Mouse (Mus musculus): ENCODE data around the gene Dctd. TPM values are rescaled to one million over a fixed set of nuclear protein-coding genes. Genes with fewer than 3 reads are reported as not detected.
"Not testable (repeated sequence)": the region's sequence is repeated elsewhere in the genome, so short reads cannot be mapped to it uniquely, and the experiment has no call there.

Dctd gene
- polyA plus RNA-seq, 1 experiment from 2014 or later = 28.2 TPM

DNA sequence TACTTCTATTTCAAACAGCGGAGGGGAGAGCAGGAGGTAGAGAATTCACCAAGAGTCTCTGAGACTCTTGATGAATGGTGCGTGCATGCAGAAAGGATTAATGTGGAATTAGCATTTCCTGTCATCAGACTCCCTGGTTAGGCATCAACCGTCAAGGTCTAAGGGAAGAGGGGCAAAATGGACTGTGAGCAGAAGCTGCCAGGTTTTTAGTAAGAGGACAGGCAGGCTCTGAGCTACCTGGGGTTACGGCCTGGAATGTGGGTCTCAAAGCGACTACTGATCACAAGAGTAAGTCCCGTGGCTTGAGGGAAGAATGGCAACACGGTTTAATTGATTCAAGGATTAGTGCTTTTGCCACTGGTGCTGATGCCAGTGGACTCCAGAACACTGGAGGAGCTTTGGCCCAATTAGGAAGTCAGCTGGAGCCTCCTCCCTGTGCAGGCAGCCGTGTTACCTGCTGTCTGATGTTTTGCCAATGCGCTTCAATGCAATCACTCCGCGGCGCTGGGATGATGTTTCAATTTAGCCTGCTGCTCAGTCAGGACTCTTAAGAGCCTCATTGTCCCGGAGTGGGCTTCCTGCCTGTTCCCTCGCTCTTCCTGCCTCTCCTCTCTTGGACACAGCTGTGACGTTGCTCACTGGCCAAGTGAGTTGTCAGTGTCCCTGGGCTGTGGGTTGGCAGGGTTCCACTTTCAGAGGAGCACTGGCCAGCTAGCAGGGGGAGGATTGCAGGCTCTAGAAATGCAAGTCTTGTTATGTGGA is 54.6 kb downstream of the Dctd start:
- Histone ChIP-seq H3K36me3 (ENCODE audit: control insufficient read depth, insufficient read depth, low read length) (no peaks in the 10 kb centered on the region), H3K4me3 (ENCODE audit: low read depth, low read length) (no peak overlapping the region; the same call in 1 of the 2 replicates), H3K9ac (ENCODE audit: low read depth, low read length) (no peak overlapping the region), H3K4me2 (ENCODE audit: low read depth, low read length) (peak overlapping the region; percentile 36), H3K27ac (replicated peaks; ENCODE audit: low read depth, low read length) (no peak overlapping the region), H3K4me1 (ENCODE audit: control insufficient read depth, insufficient read depth, low read length) (peaks cover 21% of the 10 kb centered on the region), H3K27me3 (replicated peaks; ENCODE audit: control insufficient read depth, insufficient read depth, low read length) (no peaks in the 10 kb centered on the region), H3K9me3 (ENCODE audit: control insufficient read depth, low read length) (peaks cover 17% of the 10 kb centered on the region; the same call in 1 of the 2 replicates)
- DNase-seq (ENCODE audit: low spot score) (peak; percentile 89), ATAC-seq (ENCODE audit: low read depth) (peak; percentile 78)
- WGBS = 16% methylated on average over 15 of the region's 15 CpGs

DNA sequence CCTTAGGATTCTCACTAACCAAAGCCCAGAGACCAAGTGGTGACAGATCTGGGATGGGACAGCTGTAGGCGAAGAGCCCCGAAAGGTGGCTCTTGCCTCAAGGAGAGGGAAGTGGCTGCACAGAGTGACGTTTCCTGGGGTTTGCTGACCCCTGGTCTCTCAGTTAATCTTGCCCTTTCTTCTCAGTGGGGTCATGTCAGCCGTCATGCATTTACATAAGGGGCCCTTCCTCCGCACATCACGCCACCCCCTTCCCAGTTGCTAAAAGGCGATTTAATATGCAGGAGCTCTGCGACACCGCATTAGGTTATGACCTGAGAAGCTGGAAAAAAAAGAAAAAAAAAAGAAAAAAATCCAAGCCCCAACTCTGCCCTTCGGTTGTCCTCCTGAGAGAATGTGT is 58.8 kb downstream of the Dctd start:
- Histone ChIP-seq H3K9ac (ENCODE audit: low read depth, low read length) (no peak overlapping the region), H3K36me3 (ENCODE audit: control insufficient read depth, insufficient read depth, low read length) (no peaks in the 10 kb centered on the region), H3K27me3 (replicated peaks; ENCODE audit: control insufficient read depth, insufficient read depth, low read length) (no peaks in the 10 kb centered on the region), H3K4me2 (ENCODE audit: low read depth, low read length) (no peak overlapping the region), H3K4me1 (ENCODE audit: control insufficient read depth, insufficient read depth, low read length) (peaks cover 15% of the 10 kb centered on the region), H3K9me3 (ENCODE audit: control insufficient read depth, low read length) (0 out of 2 replicates have a peak, but pooled peaks cover 4% of the 10 kb centered on the region), H3K4me3 (ENCODE audit: low read depth, low read length) (no peak overlapping the region), H3K27ac (replicated peaks; ENCODE audit: low read depth, low read length) (no peak overlapping the region)
- DNase-seq (ENCODE audit: low spot score) = no peak
- ATAC-seq (ENCODE audit: low read depth) = no peak
- 48% methylated on average over 10 of the region's 10 CpGs for WGBS

DNA sequence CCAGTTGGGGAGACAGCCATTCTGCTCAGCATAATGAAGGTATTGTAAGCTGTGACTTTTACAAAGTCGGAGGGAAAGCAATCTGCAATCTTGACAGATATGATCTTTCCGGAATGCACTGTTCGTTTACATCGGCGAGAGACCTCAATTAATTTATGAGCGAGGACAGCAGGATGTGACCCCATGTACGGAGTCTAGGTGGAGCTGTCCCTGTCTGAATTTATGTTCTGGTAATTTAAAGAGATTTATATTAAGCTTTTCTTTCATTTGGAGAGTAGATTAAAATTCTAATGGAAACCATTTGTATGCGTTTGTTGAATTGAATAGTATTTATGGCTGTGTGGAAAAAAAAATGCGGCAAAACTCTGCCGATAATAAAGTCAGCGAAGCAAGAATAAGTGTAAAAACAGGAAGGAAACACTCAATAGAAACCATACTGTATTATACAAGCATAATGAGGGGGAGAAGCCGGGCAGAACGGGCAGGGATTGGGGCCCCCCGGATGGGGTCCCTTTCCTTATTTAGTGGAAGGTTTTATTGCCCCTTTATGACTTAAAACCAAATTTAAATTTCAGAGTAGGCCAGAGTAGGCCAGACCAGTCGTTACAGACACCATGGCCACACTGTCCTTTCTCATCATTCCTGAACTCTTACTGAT is 59.8 kb downstream of the Dctd start:
- Histone ChIP-seq H3K27me3 (replicated peaks; ENCODE audit: control insufficient read depth, insufficient read depth, low read length) (no peaks in the 10 kb centered on the region), H3K4me3 (ENCODE audit: low read depth, low read length) (no peak overlapping the region), H3K4me1 (ENCODE audit: control insufficient read depth, insufficient read depth, low read length) (peaks cover 5% of the 10 kb centered on the region), H3K4me2 (ENCODE audit: low read depth, low read length) (no peak overlapping the region), H3K27ac (replicated peaks; ENCODE audit: low read depth, low read length) (no peak overlapping the region), H3K9me3 (ENCODE audit: control insufficient read depth, low read length) (0 out of 2 replicates have a peak, but pooled peaks cover 4% of the 10 kb centered on the region), H3K9ac (ENCODE audit: low read depth, low read length) (no peak overlapping the region), H3K36me3 (ENCODE audit: control insufficient read depth, insufficient read depth, low read length) (no peaks in the 10 kb centered on the region)
- WGBS = 52% methylated on average over 15 of the region's 15 CpGs
- DNase-seq (ENCODE audit: low spot score) (no peak), ATAC-seq (ENCODE audit: low read depth) (no peak)

DNA sequence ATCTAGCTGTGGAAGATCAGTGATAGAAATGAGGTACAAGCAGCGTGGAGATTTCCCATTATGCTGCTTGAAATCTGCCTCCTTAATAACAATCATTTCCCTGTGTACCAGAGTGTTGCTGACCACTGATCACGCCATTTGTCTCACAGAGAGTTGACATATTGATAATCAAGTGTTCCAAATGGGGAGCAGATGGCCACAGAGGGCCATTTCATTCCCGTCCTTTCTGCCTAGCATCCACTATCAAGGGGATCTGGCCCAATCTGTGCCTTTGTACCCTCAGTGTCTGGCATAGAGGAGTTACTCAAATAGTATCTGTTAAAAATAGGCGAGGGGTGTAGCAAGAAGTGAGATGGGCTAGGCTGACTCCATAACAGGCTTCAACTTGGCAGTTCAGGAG is 78.5 kb downstream of the Dctd start:
- H3K9ac ChIP-seq (ENCODE audit: low read depth, low read length) = no peak overlapping the region
- H3K4me2 ChIP-seq (ENCODE audit: low read depth, low read length) = no peak overlapping the region
- no peak overlapping the region for H3K27ac ChIP-seq (replicated peaks; ENCODE audit: low read depth, low read length)
- WGBS = 83% methylated on average over 4 of the region's 4 CpGs
- DNase-seq (ENCODE audit: low spot score) (no peak), ATAC-seq (ENCODE audit: low read depth) (no peak)
- H3K27me3 ChIP-seq (replicated peaks; ENCODE audit: control insufficient read depth, insufficient read depth, low read length) = no peaks in the 10 kb centered on the region
- no peaks in the 10 kb centered on the region for H3K4me1 ChIP-seq (ENCODE audit: control insufficient read depth, insufficient read depth, low read length)
- no peaks in the 10 kb centered on the region for H3K36me3 ChIP-seq (ENCODE audit: control insufficient read depth, insufficient read depth, low read length)
- peaks cover 4% of the 10 kb centered on the region; the same call in 1 of the 2 replicates for H3K9me3 ChIP-seq (ENCODE audit: control insufficient read depth, low read length)
- no peak overlapping the region for H3K4me3 ChIP-seq (ENCODE audit: low read depth, low read length)

DNA sequence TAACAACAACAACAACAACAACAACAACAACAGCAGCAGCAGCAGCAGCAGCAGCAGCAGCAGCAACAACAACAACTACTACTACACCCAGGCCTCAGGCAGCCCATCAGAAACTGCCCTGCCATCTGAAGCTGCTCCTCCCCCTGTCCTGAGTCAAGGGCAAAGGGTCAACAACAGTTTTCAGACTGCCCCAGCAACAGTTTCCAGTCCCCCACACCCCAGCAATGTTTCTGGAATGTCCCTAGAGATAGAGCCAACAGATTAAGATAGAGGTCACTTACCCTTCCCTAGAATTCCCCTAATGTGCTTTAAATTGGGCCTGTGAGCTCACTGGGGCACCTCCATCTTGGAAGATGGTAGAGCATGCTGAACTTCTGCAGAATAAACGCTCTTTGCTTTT is 79.0 kb downstream of the Dctd start:
- ATAC-seq (ENCODE audit: low read depth) (no peak), DNase-seq (ENCODE audit: low spot score) (no peak)
- Histone ChIP-seq H3K4me1 (ENCODE audit: control insufficient read depth, insufficient read depth, low read length) (no peaks in the 10 kb centered on the region), H3K27ac (replicated peaks; ENCODE audit: low read depth, low read length) (no peak overlapping the region), H3K4me3 (ENCODE audit: low read depth, low read length) (no peak overlapping the region), H3K27me3 (replicated peaks; ENCODE audit: control insufficient read depth, insufficient read depth, low read length) (no peaks in the 10 kb centered on the region), H3K4me2 (ENCODE audit: low read depth, low read length) (no peak overlapping the region), H3K36me3 (ENCODE audit: control insufficient read depth, insufficient read depth, low read length) (no peaks in the 10 kb centered on the region), H3K9me3 (ENCODE audit: control insufficient read depth, low read length) (peaks cover 4% of the 10 kb centered on the region; the same call in 1 of the 2 replicates), H3K9ac (ENCODE audit: low read depth, low read length) (no peak overlapping the region)
- 90% methylated on average over 1 of the region's 1 CpGs for WGBS

DNA sequence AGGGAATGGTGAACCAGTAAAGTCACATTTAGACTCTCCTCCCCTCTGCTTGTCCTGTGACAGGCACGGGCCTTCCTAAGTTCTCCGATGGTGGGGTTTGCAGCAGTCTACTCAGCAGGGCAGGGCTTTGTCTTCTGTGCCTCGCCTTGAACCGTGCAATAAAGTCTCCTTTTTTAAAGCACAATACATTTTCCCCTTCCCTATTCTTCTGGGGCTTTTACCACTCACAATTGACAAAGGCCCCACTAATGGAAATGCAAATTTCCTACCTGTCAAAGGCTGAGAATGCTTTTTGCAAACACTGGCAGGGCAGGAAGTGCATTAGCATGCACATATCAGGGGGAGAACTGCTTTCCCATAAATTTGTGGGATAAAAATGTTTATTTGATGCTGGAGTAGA is 80.1 kb downstream of the Dctd start:
- peaks cover 4% of the 10 kb centered on the region; the same call in 1 of the 2 replicates for H3K9me3 ChIP-seq (ENCODE audit: control insufficient read depth, low read length)
- no peaks in the 10 kb centered on the region for H3K36me3 ChIP-seq (ENCODE audit: control insufficient read depth, insufficient read depth, low read length)
- WGBS = 61% methylated on average over 4 of the region's 4 CpGs
- no peak overlapping the region for H3K27ac ChIP-seq (replicated peaks; ENCODE audit: low read depth, low read length)
- no peak overlapping the region for H3K4me3 ChIP-seq (ENCODE audit: low read depth, low read length)
- H3K9ac ChIP-seq (ENCODE audit: low read depth, low read length) = no peak overlapping the region
- H3K27me3 ChIP-seq (replicated peaks; ENCODE audit: control insufficient read depth, insufficient read depth, low read length) = no peaks in the 10 kb centered on the region
- no peak for DNase-seq (ENCODE audit: low spot score)
- no peak for ATAC-seq (ENCODE audit: low read depth)
- H3K4me1 ChIP-seq (ENCODE audit: control insufficient read depth, insufficient read depth, low read length) = no peaks in the 10 kb centered on the region
- no peak overlapping the region for H3K4me2 ChIP-seq (ENCODE audit: low read depth, low read length)

DNA sequence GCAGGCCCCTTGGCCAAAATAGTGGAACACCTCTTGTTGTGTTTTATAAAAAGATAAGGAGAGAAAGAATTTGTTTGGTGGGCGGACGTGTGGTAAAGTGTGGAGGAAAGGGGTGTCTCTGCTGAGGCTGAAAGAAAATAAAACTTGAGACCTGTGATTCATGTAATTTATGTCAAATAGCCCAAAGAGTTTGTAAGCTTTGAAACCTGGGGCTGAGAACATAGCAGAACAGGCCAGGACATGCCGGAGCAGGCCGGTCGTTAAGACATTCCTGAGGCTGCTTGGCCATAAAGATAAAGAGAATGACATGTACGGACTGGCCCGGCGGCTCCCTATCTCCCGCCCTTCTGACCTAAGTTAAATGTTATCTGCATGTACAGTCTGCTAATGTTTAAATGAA is 81.3 kb downstream of the Dctd start:
- H3K27ac ChIP-seq (replicated peaks; ENCODE audit: low read depth, low read length); ATAC-seq (ENCODE audit: low read depth); H3K4me2 ChIP-seq (ENCODE audit: low read depth, low read length); DNase-seq (ENCODE audit: low spot score); H3K36me3 ChIP-seq (ENCODE audit: control insufficient read depth, insufficient read depth, low read length); H3K4me1 ChIP-seq (ENCODE audit: control insufficient read depth, insufficient read depth, low read length); H3K9ac ChIP-seq (ENCODE audit: low read depth, low read length); H3K4me3 ChIP-seq (ENCODE audit: low read depth, low read length); H3K9me3 ChIP-seq (ENCODE audit: control insufficient read depth, low read length); H3K27me3 ChIP-seq (replicated peaks; ENCODE audit: control insufficient read depth, insufficient read depth, low read length): not testable (repeated sequence)
- 89% methylated on average over 9 of the region's 9 CpGs for WGBS

DNA sequence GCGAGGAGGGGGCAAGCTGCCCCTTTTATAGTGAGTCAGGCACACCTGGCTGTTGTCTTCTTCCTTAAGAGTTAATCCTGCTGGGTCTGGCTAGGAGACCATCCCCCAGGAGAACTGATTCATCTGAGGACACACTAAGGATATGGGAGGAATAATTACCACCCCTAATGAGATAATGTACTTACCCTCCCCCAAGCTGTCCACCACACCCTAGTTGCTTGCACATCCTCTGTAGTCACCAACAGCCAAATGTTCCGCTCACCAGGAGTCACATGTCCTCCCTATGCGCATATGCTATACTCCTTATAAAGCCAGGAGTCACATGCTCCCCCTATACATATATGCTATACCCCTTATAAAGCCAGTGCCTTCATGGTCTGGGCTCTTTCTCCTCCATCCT is 82.1 kb downstream of the Dctd start:
- H3K27me3 ChIP-seq (replicated peaks; ENCODE audit: control insufficient read depth, insufficient read depth, low read length) = no peaks in the 10 kb centered on the region
- DNase-seq (ENCODE audit: low spot score) (no peak), ATAC-seq (ENCODE audit: low read depth) (no peak)
- H3K9me3 ChIP-seq (ENCODE audit: control insufficient read depth, low read length) = peaks cover 4% of the 10 kb centered on the region; the same call in 1 of the 2 replicates
- no peak overlapping the region for H3K4me3 ChIP-seq (ENCODE audit: low read depth, low read length)
- 98% methylated on average over 3 of the region's 3 CpGs for WGBS
- H3K36me3 ChIP-seq (ENCODE audit: control insufficient read depth, insufficient read depth, low read length) = no peaks in the 10 kb centered on the region
- H3K4me2 ChIP-seq (ENCODE audit: low read depth, low read length) = no peak overlapping the region
- no peak overlapping the region for H3K27ac ChIP-seq (replicated peaks; ENCODE audit: low read depth, low read length)
- no peak overlapping the region for H3K9ac ChIP-seq (ENCODE audit: low read depth, low read length)
- no peaks in the 10 kb centered on the region for H3K4me1 ChIP-seq (ENCODE audit: control insufficient read depth, insufficient read depth, low read length)
